Comparison of ENCODE assay signal across 8 mouse cellular contexts in the genomic region with DNA sequence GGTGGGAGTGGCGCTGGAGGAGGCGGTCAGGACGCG. TPM values are rescaled to one million over a fixed set of nuclear protein-coding genes. Genes with fewer than 3 reads are reported as not detected.
A peak's percentile ranks its signal among the peaks of the same experiment; 100 is the strongest.
DNase-seq lines count a peak whose midpoint lies in the region; ATAC-seq lines count a peak whose summit lies in the region.

Adora2a (plus strand) TSS at position 6 of the 36 bp plus-strand sequence.

- 0 out of 2 replicates have a peak, but pooled peaks cover 2% of the 10 kb centered on the region for H3K4me1 ChIP-seq in neural tube, embryonic 11.5 days (ENCODE audit: control insufficient read depth, insufficient read depth, low read length)
- H3K4me1 ChIP-seq in forebrain, embryonic 16.5 days (replicated peaks; ENCODE audit: control insufficient read depth, insufficient read depth, low read length): peaks cover 18% of the 10 kb centered on the region
- no peaks in the 10 kb centered on the region for H3K4me1 ChIP-seq in limb, embryonic 11.5 days (ENCODE audit: control insufficient read depth, insufficient read depth, low read length)
- peaks cover 13% of the 10 kb centered on the region; the same call in 1 of the 2 replicates for H3K4me1 ChIP-seq in stomach, embryonic 14.5 days (ENCODE audit: control insufficient read depth, insufficient read depth, low read length)

- WGBS in neural tube, embryonic 11.5 days: 0% methylated on average over 4 of the region's 4 CpGs
- WGBS in forebrain, embryonic 16.5 days: 0% methylated on average over 4 of the region's 4 CpGs
- WGBS in limb, embryonic 11.5 days: 0% methylated on average over 2 of the region's 4 CpGs
- 0% methylated on average over 2 of the region's 4 CpGs for WGBS in stomach, embryonic 14.5 days

- H3K9ac ChIP-seq in neural tube, embryonic 11.5 days (ENCODE audit: low read length): peak within 1 kb of the TSS; percentile 53
- peak within 1 kb of the TSS; percentile 56 for H3K9ac ChIP-seq in forebrain, embryonic 16.5 days (replicated peaks; ENCODE audit: low read depth, low read length)
- peak within 1 kb of the TSS; percentile 35 for H3K9ac ChIP-seq in limb, embryonic 11.5 days (ENCODE audit: low read length)
- peak within 1 kb of the TSS; percentile 42; the same call in 1 of the 2 replicates for H3K9ac ChIP-seq in stomach, embryonic 14.5 days (replicated peaks; ENCODE audit: low read depth, low read length)

- H3K36me3 ChIP-seq in neural tube, embryonic 11.5 days (ENCODE audit: control insufficient read depth, insufficient read depth, low read length): no peaks in the 10 kb centered on the region
- H3K36me3 ChIP-seq in forebrain, embryonic 16.5 days (ENCODE audit: control insufficient read depth, insufficient read depth): 0 out of 2 replicates have a peak, but pooled peaks cover 5% of the 10 kb centered on the region
- H3K36me3 ChIP-seq in limb, embryonic 11.5 days (ENCODE audit: control insufficient read depth, insufficient read depth, low read length): peaks cover under 1% of the 10 kb centered on the region; the same call in 1 of the 2 replicates
- peaks cover 5% of the 10 kb centered on the region; the same call in 1 of the 2 replicates for H3K36me3 ChIP-seq in stomach, embryonic 14.5 days (ENCODE audit: control insufficient read depth, insufficient read depth, low read length)

- H3K27ac ChIP-seq in neural tube, embryonic 11.5 days (ENCODE audit: low read depth, low read length): no peak within 1 kb of the TSS
- H3K27ac ChIP-seq in forebrain, embryonic 16.5 days (ENCODE audit: low read length): peak within 1 kb of the TSS; percentile 20; the same call in 1 of the 2 replicates
- H3K27ac ChIP-seq in limb, embryonic 11.5 days (replicated peaks; ENCODE audit: low read depth, low read length): no peak within 1 kb of the TSS
- H3K27ac ChIP-seq in stomach, embryonic 14.5 days (ENCODE audit: low read length): no peak within 1 kb of the TSS; the same call in 1 of the 2 replicates

- peaks cover 18% of the 10 kb centered on the region for H3K27me3 ChIP-seq in neural tube, embryonic 11.5 days (ENCODE audit: control insufficient read depth, insufficient read depth, low read length)
- peaks cover 9% of the 10 kb centered on the region; the same call in 1 of the 2 replicates for H3K27me3 ChIP-seq in forebrain, embryonic 16.5 days (replicated peaks; ENCODE audit: control insufficient read depth, insufficient read depth, low read length)
- peaks cover 32% of the 10 kb centered on the region for H3K27me3 ChIP-seq in limb, embryonic 11.5 days (ENCODE audit: control insufficient read depth, insufficient read depth, low read length)
- H3K27me3 ChIP-seq in stomach, embryonic 14.5 days (ENCODE audit: control insufficient read depth, insufficient read depth, low read length): peaks cover 7% of the 10 kb centered on the region; the same call in 1 of the 2 replicates

- ATAC-seq in neural tube, embryonic 11.5 days (ENCODE audit: insufficient read depth, low FRiP score, low TSS enrichment): no peak
- no peak for ATAC-seq in forebrain, embryonic 16.5 days
- no peak for ATAC-seq in limb, embryonic 11.5 days (ENCODE audit: insufficient number of reproducible peaks, low FRiP score, low TSS enrichment, low read depth)
- ATAC-seq in stomach, embryonic 14.5 days (ENCODE audit: insufficient number of reproducible peaks, insufficient read depth, low FRiP score, low read depth): no peak

- no peaks in the 10 kb centered on the region for H3K9me3 ChIP-seq in neural tube, embryonic 11.5 days (ENCODE audit: control insufficient read depth, low read length)
- H3K9me3 ChIP-seq in forebrain, embryonic 16.5 days (ENCODE audit: control insufficient read depth, low read length): no peaks in the 10 kb centered on the region
- no peaks in the 10 kb centered on the region for H3K9me3 ChIP-seq in limb, embryonic 11.5 days (ENCODE audit: control insufficient read depth, low read length)
- H3K9me3 ChIP-seq in stomach, embryonic 14.5 days (ENCODE audit: control insufficient read depth, low read depth, low read length): no peaks in the 10 kb centered on the region

- H3K4me2 ChIP-seq in neural tube, embryonic 11.5 days (ENCODE audit: low read depth): peak within 1 kb of the TSS; percentile 45
- peak within 1 kb of the TSS; percentile 63 for H3K4me2 ChIP-seq in forebrain, embryonic 16.5 days (ENCODE audit: low read length)
- H3K4me2 ChIP-seq in limb, embryonic 11.5 days (ENCODE audit: low read depth, severe bottlenecking): peak within 1 kb of the TSS; percentile 60
- peak within 1 kb of the TSS; percentile 78 for H3K4me2 ChIP-seq in stomach, embryonic 14.5 days (replicated peaks; ENCODE audit: low read depth, low read length)

- DNase-seq in neural tube, embryonic 11.5 days (ENCODE audit: low spot score): no peak
- DNase-seq in neural tube, embryonic 10.5 days (ENCODE audit: extremely low spot score, low spot score): no peak
- DNase-seq in limb, embryonic 11.5 days (ENCODE audit: low spot score): no peak
- no peak for DNase-seq in frontal cortex, postnatal 25 days (ENCODE audit: low spot score in 2 of 2)
- DNase-seq in urinary bladder, adult 18-20 months (ENCODE audit: low spot score in 2 of 2): no peak
- DNase-seq in spleen, postnatal 4 days (ENCODE audit: low spot score in 2 of 2): no peak

- peak within 1 kb of the TSS; percentile 35 for H3K4me3 ChIP-seq in neural tube, embryonic 11.5 days (ENCODE audit: low read depth, low read length)
- peak within 1 kb of the TSS; percentile 46 for H3K4me3 ChIP-seq in forebrain, embryonic 16.5 days (replicated peaks; ENCODE audit: low read length)
- H3K4me3 ChIP-seq in limb, embryonic 11.5 days (ENCODE audit: low read depth, low read length): peak within 1 kb of the TSS; percentile 38
- peak within 1 kb of the TSS; percentile 43 for H3K4me3 ChIP-seq in stomach, embryonic 14.5 days (ENCODE audit: low read depth, low read length)

RNA-seq across cellular contexts. Expression of gene Adora2a, which starts in this region (rescaled TPM):
- 4.1 and 4.5 TPM in 2 replicates for polyA plus RNA-seq in neural tube, embryonic 11.5 days (2014; fragmentation: Nextera tagmentation; extraction: Ambion mirVana)
- 9.9 and 11.7 TPM in 2 replicates for polyA plus RNA-seq in forebrain, embryonic 16.5 days (2015; fragmentation: Nextera tagmentation; extraction: Ambion mirVana)
- 2.6 and 3.5 TPM in 2 replicates for polyA plus RNA-seq in limb, embryonic 11.5 days (2014; fragmentation: Nextera tagmentation; extraction: Ambion mirVana)
- polyA plus RNA-seq in stomach, embryonic 14.5 days (2014; fragmentation: Nextera tagmentation; extraction: Ambion mirVana): 3.8 and 4.9 TPM in 2 replicates
